Mouse (Mus musculus): Measurements from ENCODE around the gene Obscn. TPM values are rescaled to one million over a fixed set of nuclear protein-coding genes. Genes with fewer than 3 reads are reported as not detected.

The Obscn gene
- polyA plus RNA-seq (2014; fragmentation: Illumina TruSeq; extraction: RNeasy Lipid Tissue Mini Kit (QIAGEN cat#74804); ENCODE audit: low read depth, low replicate concordance): not detected

GRCm38 (mm10) chr11:59135904-59136452 is at the start of gene Obscn:
Obscn (minus strand) TSS chr11:59136402.

GRCm38 (mm10) chr11:59182864-59183331 is 46.7 kb upstream of the Obscn start, which contains the start of gene Gjc2:
Gjc2 (minus strand) TSS chr11:59183213.

DNA sequence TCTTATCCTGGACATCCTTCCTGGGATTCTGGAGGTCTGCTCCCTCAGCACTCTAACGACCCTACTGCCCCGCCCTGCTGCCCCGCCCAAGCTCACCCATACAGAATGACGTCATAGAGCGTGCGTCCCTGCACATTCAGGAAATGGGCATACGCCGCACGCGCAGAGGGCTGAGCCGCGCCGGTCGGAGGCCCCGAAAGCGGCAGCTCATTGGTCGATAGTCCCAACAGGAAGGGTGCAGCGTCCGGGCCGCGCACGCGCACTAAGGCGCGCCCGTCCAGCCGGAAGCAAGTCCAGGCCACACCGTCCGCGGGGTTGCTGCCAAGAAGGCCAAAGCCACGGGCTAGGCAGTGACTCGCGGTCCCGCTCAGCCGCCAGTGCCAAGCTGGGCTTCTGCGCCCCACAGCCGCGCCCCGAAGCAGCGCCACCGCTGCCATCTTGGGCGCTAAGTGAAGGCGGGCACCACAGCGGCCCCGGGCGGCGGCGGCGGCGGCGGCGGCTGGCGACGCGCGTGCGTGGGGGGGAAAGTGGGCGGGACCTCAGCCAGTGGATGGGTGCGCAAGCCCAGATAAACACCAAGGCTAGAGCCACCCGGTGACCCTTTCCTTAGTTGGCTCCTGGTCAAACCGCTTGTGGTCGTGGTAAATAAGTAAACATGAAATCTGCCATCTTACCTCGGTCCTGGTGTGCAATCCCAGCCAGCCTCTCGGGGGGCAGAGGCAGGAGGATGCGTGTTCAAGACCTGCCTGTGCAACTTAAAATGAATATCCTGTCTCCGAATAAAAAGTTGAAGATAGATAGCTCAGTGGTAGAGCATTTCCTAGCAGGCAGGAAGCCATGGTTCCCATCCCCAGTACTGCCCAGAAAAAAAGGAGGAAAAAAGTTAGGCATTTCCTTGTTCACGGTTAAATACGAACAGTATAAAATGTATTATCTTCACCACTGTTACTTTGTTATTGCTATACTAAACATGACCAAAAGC is 27.3 kb upstream of the Obscn start, which contains the start of gene Iba57:
Gene Iba57, minus strand, starts transcription at position 485 of the 982 bp plus-strand sequence.

GRCm38 (mm10) chr11:58978027-58978705 is 158.0 kb downstream of the Obscn start, which contains the start of gene Trim11:
Trim11 (plus strand) TSS chr11:58978093.

GRCm38 (mm10) chr11:58954420-58955142 is 181.6 kb downstream of the Obscn start, which contains the start of the genes Hist3h2a and Trim17:
Hist3h2a (plus strand) TSS chr11:58954685.
Trim17 (plus strand) TSS chr11:58954685.

DNA sequence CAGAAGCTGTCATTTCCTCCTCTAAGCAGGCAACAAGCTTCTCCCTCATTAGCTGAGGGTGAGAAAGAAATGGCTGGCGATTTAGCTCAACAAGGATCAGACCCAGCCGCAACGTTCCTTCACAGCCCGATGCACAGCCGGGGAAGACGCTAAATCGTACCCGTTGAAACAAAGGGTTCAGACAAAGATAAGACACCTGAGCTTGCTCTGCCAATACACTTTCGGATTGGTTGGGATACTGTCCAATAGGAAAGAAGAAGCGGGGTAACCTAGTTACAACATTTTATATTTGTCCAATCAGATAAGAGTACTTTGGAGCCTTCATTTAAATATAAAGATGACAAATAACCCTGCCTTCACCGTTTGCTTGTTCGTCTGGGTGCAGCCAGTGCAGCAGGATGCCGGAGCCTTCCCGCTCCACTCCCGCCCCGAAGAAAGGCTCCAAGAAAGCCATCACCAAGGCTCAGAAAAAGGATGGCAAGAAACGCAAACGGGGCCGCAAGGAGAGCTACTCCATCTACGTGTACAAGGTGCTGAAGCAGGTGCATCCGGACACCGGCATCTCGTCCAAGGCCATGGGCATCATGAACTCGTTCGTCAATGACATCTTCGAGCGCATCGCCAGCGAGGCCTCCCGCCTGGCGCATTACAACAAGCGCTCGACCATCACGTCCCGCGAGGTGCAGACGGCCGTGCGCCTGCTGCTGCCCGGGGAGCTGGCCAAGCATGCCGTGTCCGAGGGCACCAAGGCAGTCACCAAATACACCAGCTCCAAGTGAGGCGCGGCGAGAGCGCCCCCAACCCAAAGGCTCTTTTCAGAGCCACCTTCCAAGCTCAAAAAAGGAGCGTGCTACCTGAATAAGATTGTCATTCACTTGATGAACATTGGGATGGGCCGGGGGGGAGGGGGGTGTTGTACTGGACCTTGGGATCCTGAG is 187.4 kb downstream of the Obscn start, which contains the start of gene Hist3h2ba:
Gene Hist3h2ba, plus strand, starts transcription at position 379 of the 938 bp plus-strand sequence.

Other genes starting within 250 kb of the Obscn start
- 7.6 TPM for gene Zfp39, start 232.2 kb downstream of the Obscn start, polyA plus RNA-seq (2014; fragmentation: Illumina TruSeq; extraction: RNeasy Lipid Tissue Mini Kit (QIAGEN cat#74804); ENCODE audit: low read depth, low replicate concordance)
- gene Btnl10, start 218.5 kb downstream of the Obscn start, polyA plus RNA-seq (2014; fragmentation: Illumina TruSeq; extraction: RNeasy Lipid Tissue Mini Kit (QIAGEN cat#74804); ENCODE audit: low read depth, low replicate concordance): not detected
- gene Rnf187, start 197.5 kb downstream of the Obscn start, polyA plus RNA-seq (2014; fragmentation: Illumina TruSeq; extraction: RNeasy Lipid Tissue Mini Kit (QIAGEN cat#74804); ENCODE audit: low read depth, low replicate concordance): 14.1 TPM
- not detected for gene Hist3h2ba, start 187.5 kb downstream of the Obscn start, polyA plus RNA-seq (2014; fragmentation: Illumina TruSeq; extraction: RNeasy Lipid Tissue Mini Kit (QIAGEN cat#74804); ENCODE audit: low read depth, low replicate concordance)
- 23.7 TPM for gene Hist3h2a, start 181.7 kb downstream of the Obscn start, polyA plus RNA-seq (2014; fragmentation: Illumina TruSeq; extraction: RNeasy Lipid Tissue Mini Kit (QIAGEN cat#74804); ENCODE audit: low read depth, low replicate concordance)
- not detected for gene Trim17, start 181.7 kb downstream of the Obscn start, polyA plus RNA-seq (2014; fragmentation: Illumina TruSeq; extraction: RNeasy Lipid Tissue Mini Kit (QIAGEN cat#74804); ENCODE audit: low read depth, low replicate concordance)
- 0.44 TPM for gene Trim11, start 158.3 kb downstream of the Obscn start, polyA plus RNA-seq (2014; fragmentation: Illumina TruSeq; extraction: RNeasy Lipid Tissue Mini Kit (QIAGEN cat#74804); ENCODE audit: low read depth, low replicate concordance)
- gene Iba57, start 27.3 kb upstream of the Obscn start, polyA plus RNA-seq (2014; fragmentation: Illumina TruSeq; extraction: RNeasy Lipid Tissue Mini Kit (QIAGEN cat#74804); ENCODE audit: low read depth, low replicate concordance): 0.97 TPM
- not detected for gene Gjc2, start 46.8 kb upstream of the Obscn start, polyA plus RNA-seq (2014; fragmentation: Illumina TruSeq; extraction: RNeasy Lipid Tissue Mini Kit (QIAGEN cat#74804); ENCODE audit: low read depth, low replicate concordance)
- gene Guk1, start 55.8 kb upstream of the Obscn start, polyA plus RNA-seq (2014; fragmentation: Illumina TruSeq; extraction: RNeasy Lipid Tissue Mini Kit (QIAGEN cat#74804); ENCODE audit: low read depth, low replicate concordance): 5.9 TPM
- 15.6 TPM for gene Mrpl55, start 66.1 kb upstream of the Obscn start, polyA plus RNA-seq (2014; fragmentation: Illumina TruSeq; extraction: RNeasy Lipid Tissue Mini Kit (QIAGEN cat#74804); ENCODE audit: low read depth, low replicate concordance)
- gene 2310033P09Rik, start 71.9 kb upstream of the Obscn start, polyA plus RNA-seq (2014; fragmentation: Illumina TruSeq; extraction: RNeasy Lipid Tissue Mini Kit (QIAGEN cat#74804); ENCODE audit: low read depth, low replicate concordance): 0.85 TPM
- 190 TPM for gene Arf1, start 91.9 kb upstream of the Obscn start, polyA plus RNA-seq (2014; fragmentation: Illumina TruSeq; extraction: RNeasy Lipid Tissue Mini Kit (QIAGEN cat#74804); ENCODE audit: low read depth, low replicate concordance)
- not detected for gene Wnt3a, start 154.3 kb upstream of the Obscn start, polyA plus RNA-seq (2014; fragmentation: Illumina TruSeq; extraction: RNeasy Lipid Tissue Mini Kit (QIAGEN cat#74804); ENCODE audit: low read depth, low replicate concordance)
- 0.16 TPM for gene Wnt9a, start 170.5 kb upstream of the Obscn start, polyA plus RNA-seq (2014; fragmentation: Illumina TruSeq; extraction: RNeasy Lipid Tissue Mini Kit (QIAGEN cat#74804); ENCODE audit: low read depth, low replicate concordance)
- not detected for gene Prss38, start 239.3 kb upstream of the Obscn start, polyA plus RNA-seq (2014; fragmentation: Illumina TruSeq; extraction: RNeasy Lipid Tissue Mini Kit (QIAGEN cat#74804); ENCODE audit: low read depth, low replicate concordance)